Mouse (Mus musculus): ENCODE results near the gene Enoph1. TPM values are rescaled to one million over a fixed set of nuclear protein-coding genes. Genes with fewer than 3 reads are reported as not detected.
A peak's percentile ranks its signal among the peaks of the same experiment; 100 is the strongest.

Enoph1 gene
- total and polyA plus RNA-seq, 2 experiments from 2014 or later = 49.0 to 55.6 TPM

DNA sequence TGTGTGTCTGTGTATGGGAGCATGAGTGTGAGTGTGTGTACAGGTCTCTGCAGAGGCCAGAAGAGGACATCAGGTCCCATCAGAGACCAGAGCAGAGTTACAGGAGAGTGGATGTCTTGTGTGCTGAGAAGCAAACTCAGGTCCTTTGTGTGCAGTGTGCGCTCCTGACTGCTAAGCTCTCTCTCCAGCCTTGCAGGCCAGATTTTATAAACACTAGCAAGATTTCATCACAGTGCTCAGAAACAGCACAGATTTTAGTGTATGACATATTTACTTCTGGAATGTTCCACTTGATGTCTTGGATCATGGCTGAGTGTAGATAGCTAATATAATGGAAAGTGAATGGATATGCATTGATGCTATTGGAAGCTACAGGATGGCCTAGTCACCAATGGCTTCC, 62.6 kb downstream of the Enoph1 start:
- no peak overlapping the region for H3K4me3 ChIP-seq (ENCODE audit: low read length)
- ATAC-seq = no peak
- DNase-seq (ENCODE audit: low spot score) = no peak
- H3K36me3 ChIP-seq (ENCODE audit: insufficient read depth, low read length) = no peaks in the 10 kb centered on the region
- H3K4me1 ChIP-seq (ENCODE audit: insufficient read depth, low read length) = no peaks in the 10 kb centered on the region
- H3K9ac ChIP-seq (replicated peaks; ENCODE audit: low read length) = no peak overlapping the region
- no peak overlapping the region for H3K27ac ChIP-seq
- no peak overlapping the region for H3K4me2 ChIP-seq (ENCODE audit: low read depth, low read length)
- no peaks in the 10 kb centered on the region for H3K27me3 ChIP-seq (ENCODE audit: insufficient read depth, low read length)
- TF ChIP-seq CTCF (IDR thresholded peaks at IDR 0.05; ENCODE audit: low read depth) = no peak
- 94% methylated on average over 1 of the region's 1 CpGs for WGBS
- no peaks in the 10 kb centered on the region for H3K9me3 ChIP-seq (ENCODE audit: low read length)

DNA sequence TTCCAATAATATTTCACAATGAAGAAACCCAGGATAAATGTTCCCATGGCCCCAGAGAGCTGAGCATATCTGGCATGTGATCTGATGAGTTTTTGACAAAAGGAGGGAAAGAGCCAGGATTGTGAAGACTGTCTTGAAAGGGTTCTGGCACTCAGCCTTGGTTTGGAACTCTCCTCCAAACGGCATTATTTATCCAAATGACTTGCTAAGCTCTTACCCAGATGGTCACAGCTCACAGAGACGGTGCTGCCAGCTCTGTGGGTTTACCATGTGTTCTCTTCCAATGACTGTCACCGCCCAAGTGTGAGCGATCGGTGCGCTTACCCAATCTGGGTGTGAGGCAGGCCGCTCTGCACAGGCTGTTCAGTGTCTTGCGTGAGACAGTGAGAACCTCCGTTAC, 69.1 kb downstream of the Enoph1 start:
- Histone ChIP-seq H3K27ac (peak overlapping the region; percentile 41; the same call in 1 of the 2 replicates), H3K4me2 (ENCODE audit: low read depth, low read length) (no peak overlapping the region)
- peak; percentile 90 for ATAC-seq

DNA sequence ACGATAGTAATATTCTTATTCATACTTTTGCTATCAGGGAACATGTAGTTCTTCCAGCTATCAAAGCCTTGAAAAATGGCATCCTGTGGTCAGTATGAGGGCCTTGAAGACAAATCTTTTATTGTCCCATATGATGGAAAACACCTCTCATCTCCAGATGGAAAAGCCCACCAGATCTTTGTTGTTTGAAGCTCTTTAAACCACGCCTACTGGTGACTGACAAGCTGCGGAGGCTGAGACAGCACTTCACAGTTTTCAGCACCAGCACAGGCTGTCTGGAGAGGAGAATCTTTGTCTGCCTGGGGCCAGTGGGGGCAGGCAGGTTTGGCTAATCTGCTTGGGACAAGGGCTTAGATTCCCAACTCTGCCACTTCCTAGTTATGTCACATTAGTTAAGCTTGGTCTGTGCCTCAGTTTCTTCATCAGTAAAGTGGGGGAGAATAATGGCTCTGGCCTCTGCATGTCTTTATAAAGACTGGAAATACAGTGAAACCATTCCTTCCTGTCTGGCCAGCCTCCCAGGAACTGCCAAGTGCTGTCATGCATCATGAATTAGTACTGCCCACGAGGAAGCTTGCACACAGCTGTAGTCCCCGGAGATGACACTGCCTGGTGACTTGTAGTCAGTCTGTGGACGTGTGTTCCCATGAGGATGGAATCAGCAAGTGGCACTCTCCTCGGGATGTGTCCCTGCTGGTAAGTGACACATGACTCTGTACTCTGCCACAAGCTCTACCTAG, 69.9 kb downstream of the Enoph1 start:
- ATAC-seq (peak; percentile 48; the same call in 1 of the 2 replicates), DNase-seq (ENCODE audit: low spot score) (peak; percentile 63)
- no peaks in the 10 kb centered on the region for H3K36me3 ChIP-seq (ENCODE audit: insufficient read depth, low read length)
- H3K4me2 ChIP-seq (ENCODE audit: low read depth, low read length) = no peak overlapping the region
- peak overlapping the region; percentile 41; the same call in 1 of the 2 replicates for H3K27ac ChIP-seq
- no peak for TF ChIP-seq CTCF (IDR thresholded peaks at IDR 0.05; ENCODE audit: low read depth)
- H3K4me3 ChIP-seq (ENCODE audit: low read length) = no peak overlapping the region
- no peaks in the 10 kb centered on the region for H3K9me3 ChIP-seq (ENCODE audit: low read length)
- WGBS = 30% methylated on average over 7 of the region's 7 CpGs
- H3K9ac ChIP-seq (replicated peaks; ENCODE audit: low read length) = no peak overlapping the region
- H3K4me1 ChIP-seq (ENCODE audit: insufficient read depth, low read length) = peaks cover 6% of the 10 kb centered on the region
- H3K27me3 ChIP-seq (ENCODE audit: insufficient read depth, low read length) = no peaks in the 10 kb centered on the region

More for the DNA sequence above, 69.1 kb downstream of the Enoph1 start:
- no peaks in the 10 kb centered on the region for H3K27me3 ChIP-seq (ENCODE audit: insufficient read depth, low read length)
- 42% methylated on average over 9 of the region's 9 CpGs for WGBS
- H3K9me3 ChIP-seq (ENCODE audit: low read length) = no peaks in the 10 kb centered on the region
- H3K4me3 ChIP-seq (ENCODE audit: low read length) = no peak overlapping the region
- DNase-seq (ENCODE audit: low spot score) = peak; percentile 93
- no peak for TF ChIP-seq CTCF (IDR thresholded peaks at IDR 0.05; ENCODE audit: low read depth)
- no peaks in the 10 kb centered on the region for H3K36me3 ChIP-seq (ENCODE audit: insufficient read depth, low read length)
- no peak overlapping the region for H3K9ac ChIP-seq (replicated peaks; ENCODE audit: low read length)
- peaks cover 6% of the 10 kb centered on the region for H3K4me1 ChIP-seq (ENCODE audit: insufficient read depth, low read length)

DNA sequence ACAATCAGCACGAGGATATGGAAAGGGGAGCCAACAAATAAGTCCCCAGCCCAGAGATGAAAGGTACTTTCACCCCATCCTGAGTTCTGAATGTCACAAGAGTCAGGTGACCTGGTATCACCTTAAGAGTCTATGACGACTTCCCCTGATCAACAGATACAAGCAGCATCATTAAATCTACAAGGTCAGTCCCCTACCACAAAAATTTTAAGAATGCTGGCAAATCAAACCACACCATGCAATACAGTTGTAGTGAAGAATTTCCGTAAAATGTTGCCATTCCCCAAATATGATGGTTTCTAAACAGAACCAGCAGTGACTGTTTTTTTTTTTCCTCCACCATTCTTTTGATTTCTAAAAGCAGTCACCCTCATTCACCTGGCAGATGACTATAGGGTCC, 70.8 kb downstream of the Enoph1 start:
- Histone ChIP-seq H3K27me3 (ENCODE audit: insufficient read depth, low read length) (no peaks in the 10 kb centered on the region), H3K4me1 (ENCODE audit: insufficient read depth, low read length) (peaks cover 6% of the 10 kb centered on the region), H3K9me3 (ENCODE audit: low read length) (no peaks in the 10 kb centered on the region), H3K36me3 (ENCODE audit: insufficient read depth, low read length) (no peaks in the 10 kb centered on the region), H3K4me2 (ENCODE audit: low read depth, low read length) (no peak overlapping the region), H3K4me3 (ENCODE audit: low read length) (no peak overlapping the region), H3K27ac (no peak overlapping the region), H3K9ac (replicated peaks; ENCODE audit: low read length) (no peak overlapping the region)
- TF ChIP-seq CTCF (IDR thresholded peaks at IDR 0.05; ENCODE audit: low read depth) = no peak
- WGBS = 84% methylated on average over 3 of the region's 3 CpGs
- DNase-seq (ENCODE audit: low spot score) = no peak
- no peak for ATAC-seq

DNA sequence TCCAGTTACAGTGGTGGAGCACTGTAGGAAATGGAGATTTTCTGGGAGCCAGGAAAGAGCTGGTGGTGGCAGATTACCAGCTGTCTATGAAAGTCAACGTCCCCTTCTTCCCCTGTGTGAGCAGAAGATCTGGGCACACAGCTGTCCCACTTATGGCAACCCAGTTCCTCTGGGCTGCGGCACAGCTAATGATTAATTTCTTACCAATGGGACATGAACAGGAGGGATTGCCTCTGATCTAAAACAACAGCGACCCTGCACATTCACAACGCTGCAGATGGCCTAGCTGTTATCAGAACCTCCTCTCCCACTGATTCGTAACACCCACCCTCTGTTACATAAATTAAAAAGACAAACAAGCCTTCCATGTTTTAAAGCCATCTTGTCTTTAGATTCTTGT, 73.6 kb downstream of the Enoph1 start:
- 36% methylated on average over 5 of the region's 5 CpGs for WGBS
- H3K9ac ChIP-seq (replicated peaks; ENCODE audit: low read length) = no peak overlapping the region
- no peak overlapping the region for H3K4me3 ChIP-seq (ENCODE audit: low read length)
- no peaks in the 10 kb centered on the region for H3K27me3 ChIP-seq (ENCODE audit: insufficient read depth, low read length)
- DNase-seq (ENCODE audit: low spot score) = peak; percentile 34
- no peak for ATAC-seq
- H3K36me3 ChIP-seq (ENCODE audit: insufficient read depth, low read length) = no peaks in the 10 kb centered on the region
- H3K27ac ChIP-seq = peak overlapping the region; percentile 62
- peaks cover 6% of the 10 kb centered on the region for H3K4me1 ChIP-seq (ENCODE audit: insufficient read depth, low read length)
- H3K9me3 ChIP-seq (ENCODE audit: low read length) = no peaks in the 10 kb centered on the region
- H3K4me2 ChIP-seq (ENCODE audit: low read depth, low read length) = no peak overlapping the region
- no peak for TF ChIP-seq CTCF (IDR thresholded peaks at IDR 0.05; ENCODE audit: low read depth)

Other genes starting within 250 kb of the Enoph1 start
- 0.31 TPM in 1 of 2 replicates, not detected in the other for gene Vamp9, start 133.7 kb upstream of the Enoph1 start, total RNA-seq (2014; rRNA removed)
- 0.38 and 1.2 TPM in 2 replicates for gene Vamp9, start 133.7 kb upstream of the Enoph1 start, polyA plus RNA-seq (2015; fragmentation: Nextera tagmentation; extraction: Ambion mirVana)
- gene Hnrnpd, start 61.0 kb upstream of the Enoph1 start, total RNA-seq (2014; rRNA removed) = 28.6 and 30.2 TPM in 2 replicates
- 95.9 and 103 TPM in 2 replicates for gene Hnrnpd, start 61.0 kb upstream of the Enoph1 start, polyA plus RNA-seq (2015; fragmentation: Nextera tagmentation; extraction: Ambion mirVana)
- 0.52 and 1.2 TPM in 2 replicates for gene 4930524J08Rik, start 60.9 kb upstream of the Enoph1 start, total RNA-seq (2014; rRNA removed)
- 3.8 and 4.0 TPM in 2 replicates for gene 4930524J08Rik, start 60.9 kb upstream of the Enoph1 start, polyA plus RNA-seq (2015; fragmentation: Nextera tagmentation; extraction: Ambion mirVana)
- 107 and 121 TPM in 2 replicates for gene Hnrnpdl, start 321 bp upstream of the Enoph1 start, total RNA-seq (2014; rRNA removed)
- gene Hnrnpdl, start 321 bp upstream of the Enoph1 start, polyA plus RNA-seq (2015; fragmentation: Nextera tagmentation; extraction: Ambion mirVana) = 184 and 193 TPM in 2 replicates
- 48.6 and 59.5 TPM in 2 replicates for gene Tmem150c, start 119.8 kb downstream of the Enoph1 start, total RNA-seq (2014; rRNA removed)
- gene Tmem150c, start 119.8 kb downstream of the Enoph1 start, polyA plus RNA-seq (2015; fragmentation: Nextera tagmentation; extraction: Ambion mirVana) = 32.7 and 33.5 TPM in 2 replicates